Mouse (Mus musculus) myocyte (in vitro differentiated cells): ENCODE data around the gene Prkca. TPM values are rescaled to one million over a fixed set of nuclear protein-coding genes. Genes with fewer than 3 reads are reported as not detected.

Source experiments
- H3K27me3 ChIP-seq: one replicate; pipeline ENCODE4 v1.6.1; 2011; ENCODE audit not compliant: control insufficient read depth, insufficient read depth, insufficient read length
- H3K36me3 ChIP-seq: one replicate; pipeline ENCODE4 v1.6.1; 2011; ENCODE audit not compliant: control insufficient read depth, insufficient read depth
- H3K4me2 ChIP-seq: one replicate; pipeline ENCODE4 v1.6.1; 2011; ENCODE audit warnings: low read depth, control low read depth
- H3K4me3 ChIP-seq: one replicate; pipeline ENCODE4 v1.5.1; 2011; ENCODE audit warnings: mild to moderate bottlenecking, control low read depth, moderate library complexity
- H3K79me2 ChIP-seq: one replicate; pipeline ENCODE4 v1.6.1; 2011; ENCODE audit not compliant: control insufficient read depth, insufficient read depth
- H3ac ChIP-seq: one replicate; pipeline ENCODE4 v1.6.1; 2011; ENCODE audit not compliant: control insufficient read depth, insufficient read length
- CEBPB ChIP-seq: IDR thresholded peaks from 2 replicates; pipeline ENCODE4 v1.6.1; 2011; ENCODE audit warnings: mild to moderate bottlenecking, moderate library complexity; ENCODE audit not compliant: poor library complexity, insufficient read depth, severe bottlenecking
- E2F4 ChIP-seq: IDR thresholded peaks from one replicate; pipeline ENCODE4 v1.6.1; 2011; ENCODE audit warnings: mild to moderate bottlenecking, control low read depth, moderate library complexity; ENCODE audit not compliant: insufficient read depth
- MAX ChIP-seq: IDR thresholded peaks from one replicate; pipeline ENCODE4 v1.6.1; 2011; ENCODE audit warnings: low read depth, mild to moderate bottlenecking, control low read depth
- MYOD1 ChIP-seq, 3 experiments: IDR thresholded peaks; one replicate each; pipeline ENCODE4 v1.6.1; 2011; ENCODE audit warnings: control low read depth in 2 of 3, low read depth in 2 of 3, mild to moderate bottlenecking in 2 of 3, moderate library complexity in 1 of 3; ENCODE audit not compliant: insufficient read length in 2 of 3, control insufficient read depth in 1 of 3
- MYOG ChIP-seq, 3 experiments: IDR thresholded peaks; one replicate each; pipeline ENCODE4 v1.6.1; 2011; ENCODE audit warnings: control low read depth in 2 of 3, low read depth in 2 of 3, mild to moderate bottlenecking in 2 of 3; ENCODE audit not compliant: insufficient read length in 2 of 3, control insufficient read depth in 1 of 3, insufficient read depth in 1 of 3
- POLR2A ChIP-seq: IDR thresholded peaks from one replicate; pipeline ENCODE4 v1.6.1; 2011; ENCODE audit warnings: low read depth, mild to moderate bottlenecking, control low read depth, moderate library complexity; ENCODE audit not compliant: insufficient read length
- POLR2AphosphoS2 ChIP-seq: IDR thresholded peaks from one replicate; pipeline ENCODE4 v1.6.1; 2011; ENCODE audit warnings: low read depth, control low read depth; ENCODE audit not compliant: insufficient read length
- REST ChIP-seq: IDR thresholded peaks from one replicate; pipeline ENCODE4 v1.6.1; 2011; ENCODE audit warnings: mild to moderate bottlenecking, control low read depth, moderate library complexity; ENCODE audit not compliant: insufficient read depth, insufficient read length
- SRF ChIP-seq: IDR thresholded peaks from one replicate; pipeline ENCODE4 v1.6.1; 2011; ENCODE audit warnings: low read depth; ENCODE audit not compliant: control insufficient read depth, insufficient read length
- TCF12 ChIP-seq: IDR thresholded peaks from one replicate; pipeline ENCODE4 v1.6.1; 2011; ENCODE audit warnings: mild to moderate bottlenecking, control low read depth; ENCODE audit not compliant: poor library complexity, insufficient read depth, severe bottlenecking
- TCF3 ChIP-seq: IDR thresholded peaks from one replicate; pipeline ENCODE4 v1.6.1; 2011; ENCODE audit warnings: low read depth, control low read depth; ENCODE audit not compliant: insufficient read length
- USF1 ChIP-seq: IDR thresholded peaks from one replicate; pipeline ENCODE4 v1.6.1; 2011; ENCODE audit warnings: low read depth, mild to moderate bottlenecking, control low read depth, moderate library complexity
- polyA plus RNA-seq: library from polyadenylated mRNA; unstranded; fragments of >200 nt; fragmentation: generic; extraction: Trizol; gene quantifications from one replicate; pipeline ENCODE4 v1.2.1, GENCODE M21; 2012; ENCODE audit warnings: missing spikeins

Prkca gene
- polyA plus RNA-seq, 1 experiment: 15.3 TPM

- H3K4me2 ChIP-seq: no peak overlapping the region
- no peak for TF ChIP-seq MYOD1 (IDR thresholded peaks at IDR 0.05; ENCODE audit: control insufficient read depth in 1 of 3, insufficient read length in 2 of 3, low read depth in 2 of 3)
- TF ChIP-seq CEBPB: no peak
- TF ChIP-seq MYOG (IDR thresholded peaks at IDR 0.05; ENCODE audit: control insufficient read depth in 1 of 3, insufficient read depth in 1 of 3, insufficient read length in 2 of 3, low read depth in 2 of 3): no peak
- TF ChIP-seq SRF: no peak
- no peak for TF ChIP-seq POLR2AphosphoS2
- no peak for TF ChIP-seq USF1
- TF ChIP-seq E2F4: no peak
- no peak for TF ChIP-seq TCF12
- no peak for TF ChIP-seq REST
- TF ChIP-seq MAX: no peak
- TF ChIP-seq TCF3: no peak
- no peak for TF ChIP-seq POLR2A
- H3K4me3 ChIP-seq: no peak overlapping the region
- H3ac ChIP-seq: no peak overlapping the region
- H3K27me3 ChIP-seq: no peaks in the 10 kb centered on the region
- H3K36me3 ChIP-seq: no peaks in the 10 kb centered on the region
- H3K79me2 ChIP-seq: peaks cover 52% of the 10 kb centered on the region
These were observed 69.7 kb downstream of the Prkca start for GRCm38 (mm10) chr11:108274046-108274445.

DNA sequence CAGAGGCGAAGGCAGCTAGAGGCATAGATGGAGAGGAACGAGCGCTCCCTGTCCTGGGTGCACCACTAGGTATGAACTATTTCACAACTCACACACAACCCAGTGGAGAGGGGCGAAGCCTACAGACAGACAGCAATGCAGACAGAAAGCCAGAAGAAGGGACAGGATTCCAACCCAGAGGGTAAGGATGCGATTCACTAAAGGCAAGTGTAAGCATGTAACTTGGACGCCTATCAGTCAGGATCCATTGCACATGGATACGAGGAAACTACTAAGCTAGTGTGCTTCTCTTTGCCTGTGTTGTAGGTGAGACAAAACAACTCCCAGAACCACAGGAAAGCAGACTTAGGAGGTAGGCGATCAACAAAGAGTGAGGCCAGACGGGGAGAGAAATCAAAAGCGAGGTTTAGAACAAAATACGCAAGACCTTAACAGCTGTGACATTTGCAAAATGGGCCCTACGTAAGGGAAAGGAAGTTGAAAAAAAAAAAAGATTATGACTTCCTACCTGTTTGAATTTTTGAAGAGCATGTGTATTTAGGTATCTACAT, 70.2 kb downstream of the Prkca start:
- no peaks in the 10 kb centered on the region for H3K36me3 ChIP-seq
- H3K27me3 ChIP-seq: no peaks in the 10 kb centered on the region
- no peak overlapping the region for H3ac ChIP-seq

GRCm38 (mm10) chr11:108272601-108273414, 70.9 kb downstream of the Prkca start:
- Histone ChIP-seq H3K79me2 (peaks cover 46% of the 10 kb centered on the region), H3K4me2 (no peak overlapping the region), H3K4me3 (no peak overlapping the region), H3ac (no peak overlapping the region), H3K36me3 (no peaks in the 10 kb centered on the region), H3K27me3 (no peaks in the 10 kb centered on the region)
- TF ChIP-seq USF1 (no peak), E2F4 (no peak), CEBPB (no peak), SRF (no peak), POLR2A (no peak), MYOD1 (IDR thresholded peaks at IDR 0.05; ENCODE audit: control insufficient read depth in 1 of 3, insufficient read length in 2 of 3, low read depth in 2 of 3) (no peak), MAX (no peak), REST (no peak), MYOG (IDR thresholded peaks at IDR 0.05; ENCODE audit: control insufficient read depth in 1 of 3, insufficient read depth in 1 of 3, insufficient read length in 2 of 3, low read depth in 2 of 3) (no peak), TCF12 (no peak), TCF3 (no peak)

More for the DNA sequence above, 70.2 kb downstream of the Prkca start:
- Histone ChIP-seq H3K4me2 (no peak overlapping the region), H3K4me3 (no peak overlapping the region), H3K79me2 (peaks cover 50% of the 10 kb centered on the region)
- TF ChIP-seq MAX (no peak), TCF12 (no peak), CEBPB (no peak), MYOD1 (IDR thresholded peaks at IDR 0.05; ENCODE audit: control insufficient read depth in 1 of 3, insufficient read length in 2 of 3, low read depth in 2 of 3) (no peak), SRF (no peak), REST (no peak), POLR2AphosphoS2 (no peak), E2F4 (no peak), TCF3 (no peak), MYOG (IDR thresholded peaks at IDR 0.05; ENCODE audit: control insufficient read depth in 1 of 3, insufficient read depth in 1 of 3, insufficient read length in 2 of 3, low read depth in 2 of 3) (no peak), POLR2A (no peak), USF1 (no peak)

- TF ChIP-seq MYOG (IDR thresholded peaks at IDR 0.05; ENCODE audit: control insufficient read depth in 1 of 3, insufficient read depth in 1 of 3, insufficient read length in 2 of 3, low read depth in 2 of 3): no peak
- no peak for TF ChIP-seq POLR2A
- TF ChIP-seq CEBPB: no peak
- no peak for TF ChIP-seq POLR2AphosphoS2
- TF ChIP-seq SRF: no peak
- TF ChIP-seq TCF3: no peak
- Histone ChIP-seq H3K4me3 (no peak overlapping the region), H3K4me2 (no peak overlapping the region), H3K36me3 (no peaks in the 10 kb centered on the region), H3ac (no peak overlapping the region), H3K27me3 (no peaks in the 10 kb centered on the region), H3K79me2 (peaks cover 54% of the 10 kb centered on the region)
These were observed 72.4 kb downstream of the Prkca start for GRCm38 (mm10) chr11:108271305-108271704.

- H3K4me2 ChIP-seq: no peak overlapping the region
- TF ChIP-seq E2F4: no peak
- TF ChIP-seq POLR2AphosphoS2: no peak
- no peak for TF ChIP-seq MAX
- TF ChIP-seq MYOD1 (IDR thresholded peaks at IDR 0.05; ENCODE audit: control insufficient read depth in 1 of 3, insufficient read length in 2 of 3, low read depth in 2 of 3): no peak
- no peak for TF ChIP-seq POLR2A
- no peak for TF ChIP-seq CEBPB
- no peak for TF ChIP-seq REST
- TF ChIP-seq MYOG (IDR thresholded peaks at IDR 0.05; ENCODE audit: control insufficient read depth in 1 of 3, insufficient read depth in 1 of 3, insufficient read length in 2 of 3, low read depth in 2 of 3): no peak
- no peak for TF ChIP-seq TCF3
- no peak for TF ChIP-seq SRF
- no peak for TF ChIP-seq USF1
- no peak for TF ChIP-seq TCF12
- H3ac ChIP-seq: no peak overlapping the region
- H3K36me3 ChIP-seq: no peaks in the 10 kb centered on the region
- H3K27me3 ChIP-seq: no peaks in the 10 kb centered on the region
- peaks cover 51% of the 10 kb centered on the region for H3K79me2 ChIP-seq
- no peak overlapping the region for H3K4me3 ChIP-seq
These were observed 74.2 kb downstream of the Prkca start for GRCm38 (mm10) chr11:108269516-108269915.
